Mouse (Mus musculus): ENCODE measurements around the gene Card6.

The Card6 gene

DNA sequence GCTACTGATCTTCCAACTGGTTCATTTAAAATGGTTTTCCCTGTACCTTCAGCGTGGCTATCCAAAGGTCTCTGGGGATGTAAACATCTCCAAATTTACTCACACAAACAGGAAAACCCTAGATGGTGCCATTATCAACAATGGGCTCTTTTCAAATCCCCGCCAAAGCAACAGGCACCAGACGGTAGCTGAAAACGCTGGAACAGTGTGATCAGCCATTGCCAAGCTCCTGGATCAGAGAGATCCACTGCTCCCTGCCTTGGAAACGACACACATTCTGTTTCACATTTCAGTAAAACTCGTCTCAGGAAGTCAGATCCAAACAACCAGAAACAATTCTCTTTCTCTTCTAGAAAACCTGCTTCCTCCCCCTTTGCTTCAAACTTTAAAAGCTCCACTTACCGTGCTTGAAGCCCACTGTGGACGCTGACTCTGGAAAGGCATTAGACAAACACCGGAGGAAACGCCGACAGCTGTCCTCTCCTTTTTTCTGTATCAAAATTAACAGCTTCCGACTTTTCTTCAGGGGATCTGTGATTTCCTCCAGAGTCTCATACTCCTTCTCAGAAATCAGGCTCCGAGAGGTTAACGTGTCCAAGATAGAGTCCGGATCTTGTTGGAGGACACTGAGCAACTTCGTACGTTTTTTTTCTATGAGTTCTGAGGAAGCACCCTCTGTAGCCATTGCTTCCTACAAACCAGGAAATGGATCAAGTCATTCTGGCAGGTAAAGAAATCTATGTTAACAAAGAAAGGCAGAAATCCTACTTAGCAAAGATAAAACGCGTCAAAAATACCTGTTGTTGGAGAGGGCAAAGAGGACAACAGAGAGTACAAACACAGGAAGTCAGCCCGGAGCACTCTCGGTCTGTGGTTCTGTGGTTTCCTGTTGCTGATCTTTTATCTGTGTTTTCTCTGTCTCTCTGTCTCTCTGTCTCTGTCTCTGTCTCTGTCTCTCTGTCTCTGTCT is at the start of gene Card6:
TSS of gene Card6 (minus strand) at position 854 of the 969 bp plus-strand sequence.
- no peaks in the 10 kb centered on the region for H3K27me3 ChIP-seq (ENCODE audit: insufficient read depth, low read length)
- no peaks in the 10 kb centered on the region for H3K9me3 ChIP-seq (ENCODE audit: low read length)
- H3K36me3 ChIP-seq (ENCODE audit: insufficient read depth, low read length): no peaks in the 10 kb centered on the region
- H3K4me1 ChIP-seq (replicated peaks; ENCODE audit: low read depth, low read length): peaks cover 12% of the 10 kb centered on the region; the same call in 1 of the 2 replicates
- TF ChIP-seq NANOG (IDR thresholded peaks at IDR 0.05; ENCODE audit: borderline replicate concordance, low read length) (no peak), CTCF (conservative IDR thresholded peaks at IDR 0.05; ENCODE audit: low read length) (no peak), POU5F1 (IDR thresholded peaks at IDR 0.05; ENCODE audit: borderline replicate concordance, low read length) (no peak)
- peak within 1 kb of the TSS; percentile 35 for H3K4me3 ChIP-seq (replicated peaks; ENCODE audit: low read length)

GRCm38 (mm10) chr15:5157386-5157785 is 49.0 kb upstream of the Card6 start:
- Histone ChIP-seq H3K9me3 (ENCODE audit: low read length) (0 out of 2 replicates have a peak, but pooled peaks cover 3% of the 10 kb centered on the region), H3K27me3 (ENCODE audit: insufficient read depth, low read length) (no peaks in the 10 kb centered on the region), H3K4me1 (replicated peaks; ENCODE audit: low read depth, low read length) (peaks cover 37% of the 10 kb centered on the region), H3K4me3 (replicated peaks; ENCODE audit: low read length) (no peak overlapping the region), H3K36me3 (ENCODE audit: insufficient read depth, low read length) (peaks cover 32% of the 10 kb centered on the region)
- TF ChIP-seq CTCF (conservative IDR thresholded peaks at IDR 0.05; ENCODE audit: low read length) (no peak), POU5F1 (IDR thresholded peaks at IDR 0.05; ENCODE audit: borderline replicate concordance, low read length) (no peak)

- H3K36me3 ChIP-seq (ENCODE audit: insufficient read depth, low read length): peaks cover 24% of the 10 kb centered on the region
- peaks cover 46% of the 10 kb centered on the region for H3K4me1 ChIP-seq (replicated peaks; ENCODE audit: low read depth, low read length)
- H3K9me3 ChIP-seq (ENCODE audit: low read length): 0 out of 2 replicates have a peak, but pooled peaks cover 3% of the 10 kb centered on the region
- H3K27me3 ChIP-seq (ENCODE audit: insufficient read depth, low read length): no peaks in the 10 kb centered on the region
- H3K4me3 ChIP-seq (replicated peaks; ENCODE audit: low read length): no peak overlapping the region
- TF ChIP-seq NANOG (IDR thresholded peaks at IDR 0.05; ENCODE audit: borderline replicate concordance, low read length) (no peak), POU5F1 (IDR thresholded peaks at IDR 0.05; ENCODE audit: borderline replicate concordance, low read length) (no peak), CTCF (conservative IDR thresholded peaks at IDR 0.05; ENCODE audit: low read length) (no peak)
These were observed 48.0 kb upstream of the Card6 start for GRCm38 (mm10) chr15:5156355-5156754.

GRCm38 (mm10) chr15:5155093-5155492 is 46.8 kb upstream of the Card6 start:
- H3K4me1 ChIP-seq (replicated peaks; ENCODE audit: low read depth, low read length): peaks cover 57% of the 10 kb centered on the region
- no peak for TF ChIP-seq POU5F1 (IDR thresholded peaks at IDR 0.05; ENCODE audit: borderline replicate concordance, low read length)
- no peak for TF ChIP-seq NANOG (IDR thresholded peaks at IDR 0.05; ENCODE audit: borderline replicate concordance, low read length)
- no peak for TF ChIP-seq CTCF (conservative IDR thresholded peaks at IDR 0.05; ENCODE audit: low read length)
- no peaks in the 10 kb centered on the region for H3K27me3 ChIP-seq (ENCODE audit: insufficient read depth, low read length)
- H3K4me3 ChIP-seq (replicated peaks; ENCODE audit: low read length): no peak overlapping the region
- peaks cover 13% of the 10 kb centered on the region for H3K36me3 ChIP-seq (ENCODE audit: insufficient read depth, low read length)
- H3K9me3 ChIP-seq (ENCODE audit: low read length): 0 out of 2 replicates have a peak, but pooled peaks cover 3% of the 10 kb centered on the region

DNA sequence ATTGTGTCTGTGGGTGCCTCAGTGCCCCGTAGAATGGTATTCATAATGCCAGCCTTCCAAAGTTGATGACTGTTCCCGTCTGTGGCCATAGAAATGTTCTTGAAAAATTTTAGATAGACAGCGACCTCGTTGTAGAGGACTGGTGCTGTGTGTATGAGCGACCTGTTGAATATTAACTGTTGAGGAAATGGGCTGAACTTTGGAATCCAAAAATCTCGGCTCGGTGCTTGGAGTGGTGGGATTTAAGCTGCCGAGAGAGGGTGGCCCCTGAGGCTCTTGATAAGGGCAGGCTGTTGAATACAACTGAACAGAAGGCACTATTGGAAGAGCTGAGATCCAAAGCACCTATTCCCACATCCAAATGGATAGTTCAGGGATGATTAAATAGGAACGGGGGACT is 46.3 kb upstream of the Card6 start:
- Histone ChIP-seq H3K4me1 (replicated peaks; ENCODE audit: low read depth, low read length) (peaks cover 61% of the 10 kb centered on the region), H3K36me3 (ENCODE audit: insufficient read depth, low read length) (peaks cover 12% of the 10 kb centered on the region), H3K4me3 (replicated peaks; ENCODE audit: low read length) (no peak overlapping the region), H3K27me3 (ENCODE audit: insufficient read depth, low read length) (no peaks in the 10 kb centered on the region), H3K9me3 (ENCODE audit: low read length) (0 out of 2 replicates have a peak, but pooled peaks cover 3% of the 10 kb centered on the region)
- no peak for TF ChIP-seq NANOG (IDR thresholded peaks at IDR 0.05; ENCODE audit: borderline replicate concordance, low read length)
- no peak for TF ChIP-seq CTCF (conservative IDR thresholded peaks at IDR 0.05; ENCODE audit: low read length)
- TF ChIP-seq POU5F1 (IDR thresholded peaks at IDR 0.05; ENCODE audit: borderline replicate concordance, low read length): no peak

DNA sequence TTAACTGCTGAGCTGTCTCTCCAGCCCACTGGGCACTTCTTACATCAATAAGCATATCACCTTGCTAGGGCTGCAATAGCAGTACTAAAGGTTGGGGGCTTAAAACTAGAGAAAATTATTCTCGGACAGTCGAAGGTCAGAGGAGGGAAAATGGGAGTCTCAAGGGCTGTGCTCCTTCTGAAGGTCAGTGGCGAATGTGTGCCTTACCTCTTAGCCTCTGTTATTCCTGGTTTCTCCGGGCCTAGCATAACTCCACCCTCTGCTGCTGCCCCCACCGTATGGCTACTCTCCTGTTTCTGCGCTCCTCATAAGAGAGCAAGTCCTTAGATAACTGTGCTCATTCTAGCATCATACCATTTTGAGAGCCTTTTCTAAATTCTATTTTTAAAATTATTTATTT is 43.8 kb upstream of the Card6 start:
- no peaks in the 10 kb centered on the region for H3K9me3 ChIP-seq (ENCODE audit: low read length)
- H3K27me3 ChIP-seq (ENCODE audit: insufficient read depth, low read length): no peaks in the 10 kb centered on the region
- TF ChIP-seq POU5F1 (IDR thresholded peaks at IDR 0.05; ENCODE audit: borderline replicate concordance, low read length) (no peak), CTCF (conservative IDR thresholded peaks at IDR 0.05; ENCODE audit: low read length) (no peak; the same call in 1 of the 2 replicates), NANOG (IDR thresholded peaks at IDR 0.05; ENCODE audit: borderline replicate concordance, low read length) (no peak)
- H3K36me3 ChIP-seq (ENCODE audit: insufficient read depth, low read length): peaks cover 6% of the 10 kb centered on the region; the same call in 1 of the 2 replicates
- peaks cover 63% of the 10 kb centered on the region for H3K4me1 ChIP-seq (replicated peaks; ENCODE audit: low read depth, low read length)
- H3K4me3 ChIP-seq (replicated peaks; ENCODE audit: low read length): peak overlapping the region; percentile 43

- peaks cover 14% of the 10 kb centered on the region for H3K36me3 ChIP-seq (ENCODE audit: insufficient read depth, low read length)
- peaks cover 76% of the 10 kb centered on the region for H3K4me1 ChIP-seq (replicated peaks; ENCODE audit: low read depth, low read length)
- H3K9me3 ChIP-seq (ENCODE audit: low read length): no peaks in the 10 kb centered on the region
- TF ChIP-seq NANOG (IDR thresholded peaks at IDR 0.05; ENCODE audit: borderline replicate concordance, low read length): no peak
- TF ChIP-seq POU5F1 (IDR thresholded peaks at IDR 0.05; ENCODE audit: borderline replicate concordance, low read length): no peak
- TF ChIP-seq CTCF (conservative IDR thresholded peaks at IDR 0.05; ENCODE audit: low read length): no peak
- no peak overlapping the region for H3K4me3 ChIP-seq (replicated peaks; ENCODE audit: low read length)
- no peaks in the 10 kb centered on the region for H3K27me3 ChIP-seq (ENCODE audit: insufficient read depth, low read length)
These were observed 40.8 kb upstream of the Card6 start for GRCm38 (mm10) chr15:5149187-5149586.

DNA sequence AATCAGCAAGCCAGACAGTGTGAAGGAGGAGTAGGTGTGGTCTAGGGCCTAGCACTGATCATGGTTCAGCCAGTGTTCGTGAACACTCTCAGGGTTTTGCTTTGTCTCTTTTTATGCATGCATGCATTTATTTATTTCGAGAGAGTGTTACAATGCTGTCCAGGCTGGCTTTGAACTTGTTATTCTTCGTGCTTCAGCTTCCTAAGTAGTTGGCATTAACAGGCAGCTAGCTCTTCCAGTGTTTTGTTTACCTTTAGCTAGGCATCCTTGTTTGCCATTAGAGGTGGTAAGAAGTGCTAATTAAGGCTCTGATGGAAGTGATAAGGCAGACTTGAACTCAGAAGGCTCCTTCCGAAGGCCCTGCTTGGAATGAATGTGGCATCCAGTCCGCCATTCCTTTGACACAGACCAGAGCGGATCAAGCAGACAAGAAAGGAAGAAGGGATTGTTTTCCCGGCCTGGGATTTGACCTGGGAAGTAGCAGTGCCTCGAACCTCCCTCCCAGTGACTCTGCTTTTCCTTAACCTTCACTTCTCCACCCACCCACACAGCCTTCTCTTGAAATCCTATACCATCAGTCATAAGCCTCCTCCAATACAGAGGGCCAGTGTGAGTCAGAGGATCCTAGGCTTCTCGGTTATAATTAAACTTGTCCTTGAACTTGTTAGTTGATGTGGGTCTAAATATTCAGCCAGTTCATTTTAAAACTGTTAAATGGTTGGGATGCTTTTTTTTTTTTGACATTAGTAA is 37.0 kb upstream of the Card6 start:
- Histone ChIP-seq H3K36me3 (ENCODE audit: insufficient read depth, low read length) (peaks cover 14% of the 10 kb centered on the region), H3K4me3 (replicated peaks; ENCODE audit: low read length) (peak overlapping the region; percentile 94), H3K27me3 (ENCODE audit: insufficient read depth, low read length) (no peaks in the 10 kb centered on the region), H3K9me3 (ENCODE audit: low read length) (no peaks in the 10 kb centered on the region), H3K4me1 (replicated peaks; ENCODE audit: low read depth, low read length) (peaks cover 61% of the 10 kb centered on the region)
- no peak for TF ChIP-seq CTCF (conservative IDR thresholded peaks at IDR 0.05; ENCODE audit: low read length)
- TF ChIP-seq NANOG (IDR thresholded peaks at IDR 0.05; ENCODE audit: borderline replicate concordance, low read length): no peak
